Mouse (Mus musculus): ENCODE measurements around the gene Parp2. TPM values are rescaled to one million over a fixed set of nuclear protein-coding genes. Genes with fewer than 3 reads are reported as not detected.
"Not testable (repeated sequence)": the region's sequence is repeated elsewhere in the genome, so short reads cannot be mapped to it uniquely, and the experiment has no call there.

Parp2 gene
- polyA plus RNA-seq, 1 experiment from 2014 or later, result 40.4 TPM

- H3K9me3 ChIP-seq (replicated peaks), result no peaks in the 10 kb centered on the region
- H3K27ac ChIP-seq (ENCODE audit: poor library complexity, severe bottlenecking), result no peak overlapping the region
- no peak overlapping the region for H3K4me3 ChIP-seq
- H3K27me3 ChIP-seq (replicated peaks), result no peaks in the 10 kb centered on the region
- whole genome bisulfite sequencing, result 81% methylated on average over 1 of the region's 1 CpGs
- ATAC-seq (ENCODE audit: insufficient number of reproducible peaks, low FRiP score), result no peak
- H3K9ac ChIP-seq, result no peak overlapping the region
- H3K4me2 ChIP-seq, result no peak overlapping the region
- H3K36me3 ChIP-seq, result no peaks in the 10 kb centered on the region
- H3K4me1 ChIP-seq (replicated peaks), result no peaks in the 10 kb centered on the region
These were observed 11.2 kb upstream of the Parp2 start for GRCm38 (mm10) chr14:50796464-50796863.

GRCm38 (mm10) chr14:50798512-50798911 is 9.1 kb upstream of the Parp2 start:
- H3K9me3 ChIP-seq (replicated peaks), result no peaks in the 10 kb centered on the region
- no peaks in the 10 kb centered on the region for H3K36me3 ChIP-seq
- no peak overlapping the region for H3K4me3 ChIP-seq
- no peak overlapping the region for H3K9ac ChIP-seq
- H3K27me3 ChIP-seq (replicated peaks), result no peaks in the 10 kb centered on the region
- no peaks in the 10 kb centered on the region for H3K4me1 ChIP-seq (replicated peaks)
- no peak for ATAC-seq (ENCODE audit: insufficient number of reproducible peaks, low FRiP score)
- H3K4me2 ChIP-seq, result no peak overlapping the region
- no peak overlapping the region for H3K27ac ChIP-seq (ENCODE audit: poor library complexity, severe bottlenecking)
- WGBS, result 46% methylated on average over 2 of the region's 2 CpGs

GRCm38 (mm10) chr14:50799502-50800259 is 8.0 kb upstream of the Parp2 start:
- Histone ChIP-seq H3K27ac (ENCODE audit: poor library complexity, severe bottlenecking) (no peak overlapping the region), H3K9ac (no peak overlapping the region), H3K4me3 (no peak overlapping the region), H3K9me3 (replicated peaks) (no peaks in the 10 kb centered on the region), H3K36me3 (no peaks in the 10 kb centered on the region), H3K27me3 (replicated peaks) (no peaks in the 10 kb centered on the region), H3K4me2 (no peak overlapping the region), H3K4me1 (replicated peaks) (no peaks in the 10 kb centered on the region)
- 2% methylated on average over 3 of the region's 3 CpGs for WGBS
- ATAC-seq (ENCODE audit: insufficient number of reproducible peaks, low FRiP score), result no peak

- 83% methylated on average over 6 of the region's 6 CpGs for WGBS
- H3K4me1 ChIP-seq (replicated peaks), result no peaks in the 10 kb centered on the region
- H3K9ac ChIP-seq, result no peak overlapping the region
- H3K27me3 ChIP-seq (replicated peaks), result no peaks in the 10 kb centered on the region
- no peak overlapping the region for H3K27ac ChIP-seq (ENCODE audit: poor library complexity, severe bottlenecking)
- H3K4me2 ChIP-seq, result no peak overlapping the region
- no peak for ATAC-seq (ENCODE audit: insufficient number of reproducible peaks, low FRiP score)
- no peaks in the 10 kb centered on the region for H3K36me3 ChIP-seq
- no peak overlapping the region for H3K4me3 ChIP-seq
- no peaks in the 10 kb centered on the region for H3K9me3 ChIP-seq (replicated peaks)
These were observed 5.2 kb upstream of the Parp2 start for GRCm38 (mm10) chr14:50802441-50802840.

GRCm38 (mm10) chr14:50802843-50803562 is 4.6 kb upstream of the Parp2 start:
- ATAC-seq (ENCODE audit: insufficient number of reproducible peaks, low FRiP score), result no peak
- Histone ChIP-seq H3K36me3 (no peaks in the 10 kb centered on the region), H3K27ac (ENCODE audit: poor library complexity, severe bottlenecking) (no peak overlapping the region), H3K27me3 (replicated peaks) (no peaks in the 10 kb centered on the region), H3K4me3 (no peak overlapping the region), H3K4me1 (replicated peaks) (no peaks in the 10 kb centered on the region), H3K4me2 (no peak overlapping the region), H3K9ac (no peak overlapping the region), H3K9me3 (replicated peaks) (no peaks in the 10 kb centered on the region)
- WGBS, result 57% methylated on average over 4 of the region's 4 CpGs

GRCm38 (mm10) chr14:50804683-50805082 is 3.0 kb upstream of the Parp2 start:
- H3K4me3 ChIP-seq, result no peak overlapping the region
- H3K27ac ChIP-seq (ENCODE audit: poor library complexity, severe bottlenecking), result no peak overlapping the region
- no peaks in the 10 kb centered on the region for H3K36me3 ChIP-seq
- H3K4me2 ChIP-seq, result no peak overlapping the region
- peaks cover 4% of the 10 kb centered on the region for H3K4me1 ChIP-seq (replicated peaks)
- 62% methylated on average over 13 of the region's 13 CpGs for WGBS
- no peak for ATAC-seq (ENCODE audit: insufficient number of reproducible peaks, low FRiP score)
- H3K27me3 ChIP-seq (replicated peaks), result no peaks in the 10 kb centered on the region
- H3K9me3 ChIP-seq (replicated peaks), result no peaks in the 10 kb centered on the region
- no peak overlapping the region for H3K9ac ChIP-seq

GRCm38 (mm10) chr14:50806469-50806868 is 1.2 kb upstream of the Parp2 start:
- not testable (repeated sequence) for H3K4me3 ChIP-seq; ATAC-seq (ENCODE audit: insufficient number of reproducible peaks, low FRiP score); H3K27me3 ChIP-seq (replicated peaks); H3K9me3 ChIP-seq (replicated peaks); H3K4me1 ChIP-seq (replicated peaks); H3K27ac ChIP-seq (ENCODE audit: poor library complexity, severe bottlenecking); H3K9ac ChIP-seq
- Histone ChIP-seq H3K36me3 (peaks cover 15% of the 10 kb centered on the region), H3K4me2 (peak overlapping the region; percentile 31; the same call in 1 of the 2 replicates)
- WGBS, result 81% methylated on average over 5 of the region's 5 CpGs

GRCm38 (mm10) chr14:50813060-50813459 is 5.4 kb downstream of the Parp2 start:
- ATAC-seq (ENCODE audit: insufficient number of reproducible peaks, low FRiP score), result no peak
- Histone ChIP-seq H3K4me3 (no peak overlapping the region), H3K9me3 (replicated peaks) (no peaks in the 10 kb centered on the region), H3K4me2 (no peak overlapping the region), H3K36me3 (peaks cover 74% of the 10 kb centered on the region), H3K27me3 (replicated peaks) (no peaks in the 10 kb centered on the region), H3K9ac (no peak overlapping the region), H3K4me1 (replicated peaks) (peaks cover 4% of the 10 kb centered on the region), H3K27ac (ENCODE audit: poor library complexity, severe bottlenecking) (no peak overlapping the region)
- whole genome bisulfite sequencing, result 82% methylated on average over 2 of the region's 2 CpGs

- Histone ChIP-seq H3K4me1 (replicated peaks) (no peaks in the 10 kb centered on the region), H3K4me3 (no peak overlapping the region), H3K27me3 (replicated peaks) (no peaks in the 10 kb centered on the region), H3K36me3 (peaks cover 62% of the 10 kb centered on the region), H3K4me2 (no peak overlapping the region), H3K9me3 (replicated peaks) (no peaks in the 10 kb centered on the region), H3K9ac (no peak overlapping the region), H3K27ac (ENCODE audit: poor library complexity, severe bottlenecking) (no peak overlapping the region)
- ATAC-seq (ENCODE audit: insufficient number of reproducible peaks, low FRiP score), result no peak
- WGBS, result 74% methylated on average over 2 of the region's 2 CpGs
These were observed 15.6 kb downstream of the Parp2 start for GRCm38 (mm10) chr14:50823240-50823639.

- peaks cover 57% of the 10 kb centered on the region for H3K36me3 ChIP-seq
- WGBS, result 77% methylated on average over 9 of the region's 9 CpGs
- ATAC-seq (ENCODE audit: insufficient number of reproducible peaks, low FRiP score), result no peak
These were observed 16.6 kb downstream of the Parp2 start for GRCm38 (mm10) chr14:50824219-50824618.

GRCm38 (mm10) chr14:50826579-50826978 is 18.9 kb downstream of the Parp2 start:
- H3K4me1 ChIP-seq (replicated peaks), result no peaks in the 10 kb centered on the region
- WGBS, result 79% methylated on average over 4 of the region's 4 CpGs
- H3K4me3 ChIP-seq, result no peak overlapping the region
- H3K4me2 ChIP-seq, result no peak overlapping the region
- H3K9ac ChIP-seq, result no peak overlapping the region
- H3K9me3 ChIP-seq (replicated peaks), result no peaks in the 10 kb centered on the region
- no peak overlapping the region for H3K27ac ChIP-seq (ENCODE audit: poor library complexity, severe bottlenecking)
- peaks cover 47% of the 10 kb centered on the region for H3K36me3 ChIP-seq
- H3K27me3 ChIP-seq (replicated peaks), result no peaks in the 10 kb centered on the region
- no peak for ATAC-seq (ENCODE audit: insufficient number of reproducible peaks, low FRiP score)

More at GRCm38 (mm10) chr14:50824219-50824618, 16.6 kb downstream of the Parp2 start:
- Histone ChIP-seq H3K9ac (no peak overlapping the region), H3K9me3 (replicated peaks) (no peaks in the 10 kb centered on the region), H3K4me2 (no peak overlapping the region), H3K4me1 (replicated peaks) (no peaks in the 10 kb centered on the region), H3K4me3 (no peak overlapping the region), H3K27me3 (replicated peaks) (no peaks in the 10 kb centered on the region), H3K27ac (ENCODE audit: poor library complexity, severe bottlenecking) (no peak overlapping the region)

Measured in heart, embryonic 12.5 days (tissue).